ENCODE assay signal across 15 mouse cellular contexts in genomic region chr2:151898106-151898505, GRCm38 (mm10). TPM values are rescaled to one million over a fixed set of nuclear protein-coding genes. Genes with fewer than 3 reads are reported as not detected.
A peak's percentile ranks its signal among the peaks of the same experiment; 100 is the strongest.
DNase-seq lines count a peak whose midpoint lies in the region.
"Had no signal": no experiment of that assay in that cellular context is flagged by ENCODE, and none has a peak within 500 bp of the region (broad histone marks: within the 10 kb centered on the region; RNA-seq: fewer than 3 reads in every experiment).

No protein-coding gene starts in this region.

- peak; percentile 13 to 66 for DNase-seq in adrenal gland, adult (ENCODE audit: inconsistent age in 2 of 2, low spot score in 1 of 2)
- DNase-seq in adrenal gland, postnatal 25 days = no peak
- DNase-seq in adrenal gland, postnatal 14 days = peak; percentile 35
- DNase-seq in adrenal gland, adult 8-10 months = no peak
- peak; percentile 74 for DNase-seq in heart, adult 11 months
- no peak for DNase-seq in heart, postnatal 4 days
- DNase-seq: B cell, adult 2 months; cerebellum, adult 11-12 months; cerebellum, adult 2 months; cerebellum, adult 9-10 months; cerebellum, postnatal 10 days; cerebellum, postnatal 25 days; forebrain, postnatal 0 days had no signal

RNA-seq across cellular contexts. Expression of gene Angpt4, which starts 12.9 kb away (rescaled TPM):
- total RNA-seq in adrenal gland, postnatal 25 days (2021) = not detected in 2 replicates
- total RNA-seq in adrenal gland, postnatal 14 days (2021) = 0.26 and 0.33 TPM in 2 replicates
- 1 to 10 TPM in 2 of 4 experiments, under 1 TPM in 2; 0.29 to 1.1 (median 0.89) TPM for total RNA-seq in adrenal gland, adult 8-10 months (2022)
- under 1 TPM; 0.14 to 0.18 TPM for total RNA-seq in heart, postnatal 4 days (2021)
- total RNA-seq: G1E had no signal

RNA-seq across cellular contexts. Expression of gene Rspo4, which starts 55.4 kb away (rescaled TPM):
- 0.24 TPM in 1 of 2 replicates, not detected in the other for total RNA-seq in adrenal gland, postnatal 25 days (2021)
- not detected in 2 replicates for total RNA-seq in adrenal gland, postnatal 14 days (2021)
- under 1 TPM in 2 of 4 experiments, not detected in 2; 0.10 to 0.96 TPM for total RNA-seq in adrenal gland, adult 8-10 months (2022)
- total RNA-seq in heart, postnatal 4 days (2021) = not detected
- total RNA-seq: CH12.LX had no signal

Comparison
In these comparisons a context has a peak if more than half of its experiments do, and no peak if none do; other contexts are left out.
1. DNase-seq: peak in adrenal gland, adult (2 of 2), adrenal gland, postnatal 14 days (single experiment) and heart, adult 11 months (single experiment); none in adrenal gland, postnatal 25 days (single experiment), adrenal gland, adult 8-10 months (single experiment) and heart, postnatal 4 days (single experiment).